Mouse (Mus musculus): ENCODE measurements around the gene Ube2cbp.

- TF ChIP-seq CTCF (IDR thresholded peaks at IDR 0.05; ENCODE audit: insufficient read depth, low read length) (no peak), POLR2A (IDR thresholded peaks at IDR 0.05; ENCODE audit: borderline replicate concordance, extremely low read depth, low read depth, low read length) (no peak)
Observed at GRCm38 (mm10) chr9:86301407-86301806, 163.3 kb downstream of the Ube2cbp start.
